Mouse (Mus musculus): ENCODE results near the gene Kctd6. TPM values are rescaled to one million over a fixed set of nuclear protein-coding genes. Genes with fewer than 3 reads are reported as not detected.

The Kctd6 gene
- total RNA-seq (2021), result 10 to 100 TPM; 23.5 to 24.5 TPM

DNA sequence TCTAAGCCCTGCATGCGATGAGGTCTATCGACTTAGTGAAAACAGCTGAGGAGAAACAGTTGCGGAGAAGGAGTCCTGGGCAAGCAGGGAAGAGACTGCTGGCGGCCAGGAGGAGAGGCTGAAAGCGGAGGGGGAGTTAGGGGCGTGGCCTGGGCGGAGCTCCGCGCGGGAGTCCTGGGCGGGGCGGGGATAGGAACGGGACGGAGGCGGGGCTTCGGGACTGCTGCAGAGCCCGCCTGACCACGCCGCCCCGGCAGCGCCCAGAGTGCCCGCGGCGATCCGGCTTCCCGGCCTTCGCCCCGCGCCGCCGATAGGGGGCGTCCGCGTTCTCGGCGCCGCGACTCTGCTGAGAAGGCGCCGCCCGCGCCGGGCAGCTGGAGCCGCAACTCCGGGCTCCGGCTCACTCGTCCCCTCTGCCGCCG, at the start of gene Kctd6:
Kctd6 (plus strand) TSS at position 338 of the 422 bp plus-strand sequence.
- intact Hi-C loops (cut with DNase I), result loop anchor here (10.0 kb wide), 1 partner anchor 91 kb away; no protein-coding TSS in a partner anchor
- DNase-seq, result peak; percentile 100

DNA sequence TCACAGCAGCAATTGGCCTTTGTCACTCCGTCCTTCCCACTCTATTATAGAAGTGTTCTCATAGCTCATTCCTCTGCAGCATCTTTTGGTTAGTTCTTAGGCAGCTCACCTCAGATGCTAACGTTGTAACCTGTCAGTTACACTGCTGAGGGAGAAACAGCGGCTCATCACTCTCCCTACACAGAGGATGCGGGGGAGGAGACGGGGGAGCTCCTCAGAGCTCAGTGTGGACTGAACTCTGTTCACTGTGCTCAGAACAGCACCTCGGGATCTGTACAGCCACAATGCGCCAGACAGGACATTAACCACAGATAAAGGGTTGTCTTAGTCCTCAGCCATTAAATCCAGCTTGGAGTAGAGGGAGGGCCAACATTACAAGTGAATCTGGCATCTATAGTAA, 49.5 kb upstream of the Kctd6 start:
- no peak for DNase-seq
- intact Hi-C loops (cut with DNase I), result loop anchor here (5.0 kb wide), 1 partner anchor 72 kb away; no protein-coding TSS in a partner anchor

GRCm38 (mm10) chr14:8172507-8173410, 41.2 kb upstream of the Kctd6 start, which contains the start of gene Pdhb:
TSS of gene Pdhb (minus strand) at chr14:8173025.
- intact Hi-C loops (cut with DNase I), result loop anchor here (10.0 kb wide), 1 partner anchor 172 kb away; no protein-coding TSS in a partner anchor
- DNase-seq, result peak; percentile 99

- intact Hi-C loops (cut with DNase I), result loop anchor here (10.0 kb wide), 1 partner anchor 171 kb away; no protein-coding TSS in a partner anchor
- DNase-seq, result peak; percentile 26
Observed at GRCm38 (mm10) chr14:8173542-8174250, 40.2 kb upstream of the Kctd6 start.

GRCm38 (mm10) chr14:8174634-8175033, 39.3 kb upstream of the Kctd6 start:
- intact Hi-C loops (cut with DNase I), result loop anchor here (10.0 kb wide), 1 partner anchor 170 kb away; no protein-coding TSS in a partner anchor
- no peak for DNase-seq

DNA sequence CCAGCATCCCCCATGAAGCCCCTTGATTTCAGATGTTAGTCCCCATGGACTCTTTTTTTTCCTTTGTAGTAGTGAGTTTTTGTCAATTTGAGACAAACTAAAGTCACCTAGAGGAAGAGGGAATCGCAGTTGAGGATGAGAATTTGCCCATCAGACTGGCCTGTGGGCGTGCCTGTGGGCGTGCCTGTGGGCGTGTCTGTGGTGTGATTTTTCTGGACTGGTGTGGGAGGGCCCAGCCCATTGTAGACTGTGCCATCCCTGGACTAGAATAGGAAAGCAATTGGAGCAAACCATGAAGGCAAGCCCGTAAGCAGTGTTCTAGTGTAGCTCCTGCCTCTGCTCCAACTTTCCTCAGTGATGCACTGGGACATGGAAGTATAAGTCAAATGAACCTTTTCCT, 37.7 kb upstream of the Kctd6 start:
- DNase-seq, result no peak
- intact Hi-C loops (cut with DNase I), result loop anchor here (10.0 kb wide), 1 partner anchor 169 kb away; no protein-coding TSS in a partner anchor

DNA sequence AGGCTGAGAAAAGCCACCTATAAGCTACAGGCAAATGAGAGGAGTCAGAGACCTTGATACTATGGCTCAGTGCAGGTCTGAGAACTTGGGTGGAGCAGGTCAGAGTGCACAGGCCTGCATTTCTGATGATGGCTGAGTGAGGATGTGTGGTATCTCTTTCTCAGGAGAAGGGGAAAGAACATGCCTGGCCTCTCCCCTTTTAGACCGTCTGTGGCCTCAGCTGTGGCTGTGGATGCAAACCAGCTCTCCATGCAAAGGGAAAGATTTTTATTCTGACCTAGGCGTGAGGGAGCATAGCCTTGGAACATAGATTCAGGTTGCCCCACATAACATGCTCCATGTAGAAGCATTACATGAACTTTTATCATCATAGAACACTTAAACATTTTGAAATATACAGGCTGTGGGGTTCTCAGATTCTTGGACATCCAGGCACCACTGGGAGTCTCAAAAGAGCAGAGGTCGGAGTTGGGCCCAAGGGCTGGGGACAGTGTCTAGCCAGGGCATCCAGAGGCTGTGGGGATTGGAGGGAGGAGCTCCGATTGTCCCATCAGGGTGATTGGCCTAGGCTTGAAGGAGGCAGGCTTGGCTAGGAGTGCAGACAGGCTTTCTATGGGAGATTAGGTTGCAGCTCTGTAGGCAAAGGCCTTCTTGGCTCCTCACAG, 33.4 kb upstream of the Kctd6 start:
- intact Hi-C loops (cut with DNase I), result no loop called here

DNA sequence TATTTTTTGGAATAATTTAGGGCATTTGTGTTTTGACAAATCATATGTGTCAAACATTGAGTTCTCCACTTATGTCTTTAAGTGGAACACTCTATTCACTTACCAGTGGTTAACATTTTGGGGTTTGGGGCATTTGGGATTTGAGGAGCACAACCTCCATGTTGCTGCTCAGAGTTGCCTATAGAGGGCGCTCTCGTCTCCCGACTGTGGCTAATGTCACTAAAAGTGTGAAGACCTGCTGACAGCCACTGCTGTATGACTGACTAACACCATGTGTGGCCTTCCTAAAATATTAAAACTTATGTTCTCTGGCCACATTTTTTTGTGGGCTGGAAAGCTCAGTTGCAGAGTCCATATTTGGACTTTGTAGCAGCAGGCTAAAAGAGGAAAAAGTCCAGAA, 30.6 kb upstream of the Kctd6 start:
- intact Hi-C loops (cut with DNase I), result no loop called here

More for the DNA sequence above, 33.4 kb upstream of the Kctd6 start:
- DNase-seq, result no peak

GRCm38 (mm10) chr14:8186278-8187045, 27.5 kb upstream of the Kctd6 start:
- intact Hi-C loops (cut with DNase I), result no loop called here
- no peak for DNase-seq

More for the DNA sequence above, 30.6 kb upstream of the Kctd6 start:
- DNase-seq, result no peak

- intact Hi-C loops (cut with DNase I), result no loop called here
- no peak for DNase-seq
Observed at GRCm38 (mm10) chr14:8190556-8190955, 23.4 kb upstream of the Kctd6 start.

DNA sequence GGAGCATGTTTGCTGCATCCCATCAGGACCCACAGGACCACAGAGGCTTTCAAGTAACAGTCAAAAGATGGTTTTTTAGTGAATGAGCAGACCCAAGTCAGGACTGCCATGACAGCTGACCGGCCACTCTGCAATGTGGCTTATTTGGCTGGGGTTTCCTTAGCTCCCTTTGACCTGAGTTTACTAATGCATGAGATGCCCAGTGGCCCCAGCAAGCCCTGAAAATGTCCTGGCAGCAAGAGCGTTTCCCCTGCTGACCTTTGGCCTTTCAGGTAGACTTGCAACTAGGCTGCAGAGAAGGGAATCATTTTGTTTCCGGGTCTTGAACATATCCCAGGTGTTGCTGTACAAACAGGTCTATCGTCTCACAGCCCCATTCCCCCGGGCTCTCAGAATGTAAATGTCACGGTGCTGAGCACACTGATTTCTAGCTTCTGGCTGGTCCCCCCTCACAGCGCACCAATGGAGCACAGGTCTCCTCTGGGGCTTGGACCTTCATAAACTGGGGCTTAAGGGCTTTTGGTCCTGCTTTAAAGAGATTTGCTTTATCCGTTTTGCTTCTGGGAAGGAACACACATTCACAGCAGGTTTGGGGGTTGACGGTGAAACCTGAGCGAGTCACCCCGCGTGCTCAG, 22.5 kb upstream of the Kctd6 start:
- no peak for DNase-seq
- intact Hi-C loops (cut with DNase I), result no loop called here

GRCm38 (mm10) chr14:8192727-8193126, 21.2 kb upstream of the Kctd6 start:
- no peak for DNase-seq
- intact Hi-C loops (cut with DNase I), result no loop called here

GRCm38 (mm10) chr14:8200769-8201168, 13.2 kb upstream of the Kctd6 start:
- intact Hi-C loops (cut with DNase I), result no loop called here
- DNase-seq, result no peak

DNA sequence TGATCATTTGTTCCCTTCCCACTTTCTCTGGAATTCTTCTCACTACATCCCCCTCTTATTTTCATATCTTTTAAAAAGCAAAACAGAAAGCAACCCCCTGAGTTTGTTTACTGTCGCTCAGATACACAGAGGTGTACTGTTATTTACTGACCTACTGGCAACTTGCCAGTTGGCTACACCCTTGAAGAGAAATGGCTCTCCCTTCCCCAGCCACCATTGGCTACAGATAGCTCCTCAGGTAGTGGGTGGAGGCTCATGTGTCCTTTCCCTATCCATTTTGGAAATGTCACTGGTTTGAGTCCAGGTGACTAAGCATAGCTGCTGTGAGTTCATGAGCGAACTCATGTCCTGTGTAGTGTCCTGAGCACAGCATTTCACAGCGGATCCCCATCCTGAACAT, 12.2 kb upstream of the Kctd6 start:
- intact Hi-C loops (cut with DNase I), result no loop called here
- DNase-seq, result no peak

DNA sequence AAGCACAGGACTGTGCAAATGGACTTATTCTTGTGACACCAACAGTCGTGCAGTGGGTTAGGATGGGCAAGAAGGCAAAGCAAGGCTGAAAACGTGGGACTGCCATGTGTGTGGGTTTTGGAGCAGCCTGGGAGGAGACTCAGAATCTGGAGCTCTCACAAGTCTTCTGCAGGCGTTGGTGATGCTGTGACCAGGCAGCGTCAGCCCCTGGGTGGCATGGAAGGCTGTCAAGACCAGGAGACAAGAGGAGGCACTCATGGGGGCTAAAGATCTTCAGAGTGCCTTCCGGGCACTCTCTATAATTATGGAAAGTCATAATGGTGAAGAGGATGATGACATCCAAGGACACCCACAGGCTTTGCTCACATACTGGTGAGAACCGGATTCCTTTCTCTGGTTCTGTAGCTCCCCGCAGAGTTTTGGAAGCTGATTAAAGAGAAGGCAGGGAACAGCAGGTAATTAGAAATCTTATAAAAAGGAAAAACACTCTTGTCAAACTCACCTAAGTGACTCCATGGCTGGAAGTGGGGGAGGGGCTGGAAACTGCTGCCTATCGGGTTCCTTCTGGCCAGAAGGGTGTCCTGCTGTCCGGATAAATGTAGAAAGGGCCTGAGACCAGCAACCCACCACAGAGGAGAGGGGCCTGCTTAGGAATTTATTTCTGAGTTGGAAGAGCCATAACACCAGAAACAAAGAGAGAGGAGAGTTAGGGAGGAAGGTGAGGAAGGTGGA, 7.6 kb upstream of the Kctd6 start:
- intact Hi-C loops (cut with DNase I), result no loop called here

GRCm38 (mm10) chr14:8207105-8207504, 6.8 kb upstream of the Kctd6 start:
- intact Hi-C loops (cut with DNase I), result no loop called here
- DNase-seq, result peak; percentile 74

More for the DNA sequence above, 7.6 kb upstream of the Kctd6 start:
- DNase-seq, result no peak

DNA sequence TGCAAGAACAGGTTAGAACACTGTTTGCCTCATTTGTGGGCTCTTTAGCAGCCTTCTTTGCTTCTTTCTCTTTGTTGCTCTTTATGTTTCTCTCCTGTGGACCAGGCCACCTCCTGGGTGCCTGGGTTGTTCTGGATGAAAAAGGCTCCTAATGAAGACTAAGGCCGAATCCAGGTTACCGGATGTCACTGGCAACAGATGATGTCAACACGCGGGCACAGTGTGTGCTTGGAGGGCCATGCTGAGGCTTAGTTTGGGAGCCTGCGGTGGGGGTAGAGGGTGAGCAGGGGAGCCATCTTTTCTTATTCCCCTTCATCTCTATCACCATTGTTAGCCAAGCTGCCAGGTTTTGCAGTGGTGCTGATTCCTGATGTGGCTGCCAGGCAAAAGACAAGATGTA, 6.4 kb upstream of the Kctd6 start:
- intact Hi-C loops (cut with DNase I), result no loop called here
- DNase-seq, result no peak

DNA sequence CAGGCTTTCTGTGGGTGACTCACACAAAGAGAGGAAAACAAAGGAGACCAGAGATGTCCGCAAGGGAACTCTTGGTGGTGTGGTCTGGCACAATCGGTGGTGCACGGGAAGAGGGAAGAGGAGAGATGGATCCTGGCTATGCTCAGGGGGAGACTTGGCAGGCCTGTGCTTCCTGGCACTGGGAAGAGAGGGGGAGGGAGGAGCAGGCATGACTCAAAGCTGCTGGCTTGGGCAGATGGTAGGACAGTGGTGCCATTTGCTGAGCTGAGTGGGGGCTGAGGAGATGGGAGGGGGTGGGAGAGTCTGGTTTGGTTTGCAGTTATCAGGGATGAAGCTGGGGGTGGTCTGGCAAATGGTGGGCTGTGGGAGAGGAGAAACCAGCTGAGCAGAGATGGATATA, 5.1 kb upstream of the Kctd6 start:
- peak; percentile 85 for DNase-seq
- intact Hi-C loops (cut with DNase I), result no loop called here

- intact Hi-C loops (cut with DNase I), result loop anchor here (10.0 kb wide), 1 partner anchor 95 kb away; no protein-coding TSS in a partner anchor
- DNase-seq, result no peak
Observed at GRCm38 (mm10) chr14:8209896-8210295, 4.0 kb upstream of the Kctd6 start.

Measured in left cerebral cortex, postnatal 4 days (tissue).